Mouse (Mus musculus) thymus, adult 2 months (tissue): ENCODE measurements at regions not wholly inside any gene's neighbourhood (a gene's known extent, or its start where the extent isn't known, plus 50 kb on each side); places are given as distances from the start of the nearest gene placed in this dataset.

Experiments
- DNase-seq: peaks from one replicate; pipeline ENCODE4 v3.0.0; 2021
- H3K27ac ChIP-seq: fragments of 200-500 bp; 2 replicates; pipeline ENCODE4 v1.5.1; 2012; ENCODE audit warnings: low read length, control low read depth; ENCODE audit not compliant: control insufficient read depth, insufficient read depth
- H3K27me3 ChIP-seq: fragments of 200-500 bp; 2 replicates; pipeline ENCODE4 v1.6.1; 2012; ENCODE audit warnings: mild to moderate bottlenecking, low read length, moderate library complexity, mixed read lengths; ENCODE audit not compliant: control insufficient read depth, insufficient read depth
- H3K36me3 ChIP-seq: fragments of 200-500 bp; 2 replicates; pipeline ENCODE4 v1.6.1; 2012; ENCODE audit warnings: mild to moderate bottlenecking, low read length, moderate library complexity; ENCODE audit not compliant: control insufficient read depth, insufficient read depth
- H3K4me1 ChIP-seq: fragments of 200-500 bp; replicated peaks from 2 replicates; pipeline ENCODE4 v1.6.1; 2012; ENCODE audit warnings: low read length; ENCODE audit not compliant: control insufficient read depth, insufficient read depth
- H3K4me3 ChIP-seq: fragments of 200-500 bp; 2 replicates; pipeline ENCODE4 v1.5.1; 2012; ENCODE audit warnings: mild to moderate bottlenecking, low read length, control low read depth, moderate library complexity; ENCODE audit not compliant: control insufficient read depth, insufficient read depth
- CTCF ChIP-seq: fragments of 200-500 bp; IDR thresholded peaks from 2 replicates; pipeline ENCODE4 v1.5.1; 2012; ENCODE audit warnings: mild to moderate bottlenecking, control low read depth, low read length, moderate library complexity, borderline replicate concordance; ENCODE audit not compliant: control insufficient read depth, poor library complexity, insufficient read depth; ENCODE audit errors: extremely low read depth
- POLR2A ChIP-seq: fragments of 200-500 bp; IDR thresholded peaks from 2 replicates; pipeline ENCODE4 v1.6.1; 2012; ENCODE audit warnings: mild to moderate bottlenecking, low read length, control low read depth, moderate library complexity; ENCODE audit not compliant: control insufficient read depth, poor library complexity, insufficient read depth; ENCODE audit errors: extremely low read depth
- WGBS: fragments of 180-500 bp; shearing (Covaris S2); methylation state at CpG from one replicate; pipeline ENCODE4 v1.1.7; 2018; 5-methylcytosine and 5-hydroxymethylcytosine counted together

DNA sequence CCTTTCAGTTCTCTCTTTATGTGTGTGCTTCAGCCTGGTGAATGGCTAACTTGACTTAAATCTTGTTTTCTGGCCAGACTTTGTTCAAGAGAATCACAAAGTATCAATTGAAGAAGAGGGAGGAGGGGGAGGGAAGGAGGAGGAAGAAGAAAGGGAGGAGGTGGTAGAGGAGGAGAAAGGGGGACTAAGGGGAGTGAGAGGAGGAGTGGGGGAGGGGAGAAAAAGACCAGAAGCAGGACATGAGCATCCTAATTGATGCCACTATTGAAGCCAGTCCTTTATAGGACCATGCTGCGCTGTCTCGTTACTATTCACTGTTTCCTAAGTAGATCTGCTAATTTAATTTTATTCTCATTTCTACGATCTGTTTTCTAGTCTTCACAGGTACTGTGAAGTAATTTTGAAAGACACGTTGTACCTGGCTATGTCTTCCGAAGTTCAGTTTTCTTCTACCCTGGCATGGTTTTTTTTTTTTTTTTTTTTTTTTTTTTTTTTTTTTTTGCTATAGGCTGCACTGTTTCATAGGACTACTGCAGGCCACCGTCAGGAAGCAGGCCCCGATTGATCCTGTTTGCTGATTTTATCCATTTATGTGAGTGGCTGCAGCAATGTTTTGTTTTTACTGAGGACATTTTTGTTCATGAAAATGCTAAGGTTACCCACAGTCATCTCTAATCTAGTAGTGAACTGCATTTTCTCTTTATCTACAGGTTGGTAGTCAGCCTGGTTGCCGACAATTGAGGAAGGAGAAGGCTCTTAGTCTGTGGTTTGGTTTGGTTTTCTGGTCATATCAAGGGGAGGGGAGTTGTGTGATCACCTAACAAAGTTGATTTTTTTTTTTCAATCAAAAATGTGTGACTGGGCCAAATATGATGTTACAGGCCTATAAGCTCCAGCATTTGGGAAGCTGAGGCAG lies 184.1 kb upstream of the Meis1 start:
- WGBS: 80% methylated on average over 8 of the region's 8 CpGs
- no peak for TF ChIP-seq CTCF
- no peak for TF ChIP-seq POLR2A
- Histone ChIP-seq H3K27ac (no peak overlapping the region), H3K27me3 (no peaks in the 10 kb centered on the region), H3K36me3 (no peaks in the 10 kb centered on the region), H3K4me1 (no peaks in the 10 kb centered on the region), H3K4me3 (no peak overlapping the region)
- no peak for DNase-seq

- H3K36me3 ChIP-seq: no peaks in the 10 kb centered on the region
- H3K27me3 ChIP-seq: no peaks in the 10 kb centered on the region
- no peak overlapping the region for H3K27ac ChIP-seq
- TF ChIP-seq CTCF (no peak), POLR2A (no peak)
- DNase-seq: no peak
- WGBS: 66% methylated on average over 4 of the region's 4 CpGs
- H3K4me3 ChIP-seq: no peak overlapping the region
- no peaks in the 10 kb centered on the region for H3K4me1 ChIP-seq
Measured at GRCm38 (mm10) chr11:19203518-19203900, 184.7 kb upstream of the Meis1 start.

- 78% methylated on average over 5 of the region's 5 CpGs for WGBS
- H3K27ac ChIP-seq: no peak overlapping the region
- H3K4me1 ChIP-seq: no peaks in the 10 kb centered on the region
- no peaks in the 10 kb centered on the region for H3K36me3 ChIP-seq
- H3K27me3 ChIP-seq: no peaks in the 10 kb centered on the region
- no peak for TF ChIP-seq POLR2A
- no peak for TF ChIP-seq CTCF
- no peak for DNase-seq
- no peak overlapping the region for H3K4me3 ChIP-seq
Measured at GRCm38 (mm10) chr11:19203968-19204367, 185.2 kb upstream of the Meis1 start.

DNA sequence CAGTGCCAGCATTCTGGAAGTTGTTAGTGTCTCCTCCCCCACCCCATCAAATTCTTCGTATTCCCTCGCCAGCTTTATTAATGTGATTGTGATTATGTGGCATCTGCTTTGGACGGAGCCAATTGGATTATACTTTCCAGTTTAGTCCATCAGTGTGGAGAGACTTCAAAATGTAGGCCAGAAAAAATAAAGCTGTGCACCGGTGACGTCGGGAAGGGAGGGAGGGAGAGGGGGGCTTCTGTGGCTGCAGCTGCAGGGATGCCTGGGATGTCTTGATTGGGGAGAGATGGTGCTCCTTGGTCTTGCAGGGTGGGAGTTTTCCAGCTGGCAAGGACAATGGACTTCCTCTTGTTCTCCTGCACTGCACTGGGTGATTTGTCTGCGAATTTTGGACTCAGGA lies 185.7 kb upstream of the Meis1 start:
- Histone ChIP-seq H3K4me1 (no peaks in the 10 kb centered on the region), H3K36me3 (no peaks in the 10 kb centered on the region), H3K27ac (no peak overlapping the region), H3K4me3 (no peak overlapping the region), H3K27me3 (no peaks in the 10 kb centered on the region)
- DNase-seq: no peak
- 86% methylated on average over 7 of the region's 7 CpGs for WGBS
- TF ChIP-seq CTCF (no peak), POLR2A (no peak)

- Histone ChIP-seq H3K27ac (no peak overlapping the region), H3K27me3 (no peaks in the 10 kb centered on the region), H3K4me3 (no peak overlapping the region), H3K36me3 (no peaks in the 10 kb centered on the region), H3K4me1 (no peaks in the 10 kb centered on the region)
- TF ChIP-seq CTCF (no peak), POLR2A (no peak)
- DNase-seq: no peak
Measured at GRCm38 (mm10) chr11:19205174-19205573, 186.4 kb upstream of the Meis1 start.

DNA sequence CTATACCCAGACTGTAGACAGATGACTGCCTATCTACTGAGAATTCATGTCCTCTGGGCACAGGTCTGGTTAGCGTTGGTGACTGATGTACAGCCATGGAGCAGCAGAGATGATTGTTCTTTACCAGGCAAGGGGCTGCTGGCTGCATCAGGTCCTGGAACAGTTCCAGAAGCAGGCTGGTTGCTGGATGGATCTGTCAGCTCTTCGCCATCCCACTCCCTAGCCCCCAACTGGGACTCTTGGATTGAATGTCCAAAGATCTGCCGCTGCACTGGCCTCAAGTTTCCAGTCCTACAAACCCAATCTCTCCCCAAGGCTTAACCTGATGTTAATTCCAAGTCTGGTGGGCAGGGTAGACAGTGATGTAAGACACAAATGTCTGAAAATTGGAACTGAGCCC lies 200.7 kb upstream of the Meis1 start:
- Histone ChIP-seq H3K27me3 (no peaks in the 10 kb centered on the region), H3K27ac (no peak overlapping the region), H3K36me3 (no peaks in the 10 kb centered on the region), H3K4me3 (no peak overlapping the region), H3K4me1 (no peaks in the 10 kb centered on the region)
- TF ChIP-seq POLR2A (no peak), CTCF (no peak)
- WGBS: 93% methylated on average over 3 of the region's 3 CpGs
- DNase-seq: no peak
